Mouse (Mus musculus): ENCODE measurements around the gene Tomm40.

- TF ChIP-seq CTCF (IDR thresholded peaks at IDR 0.05; ENCODE audit: borderline replicate concordance, insufficient read depth, low read depth, low read length) (no peak), POLR2A (IDR thresholded peaks at IDR 0.05; ENCODE audit: borderline replicate concordance, insufficient read depth, low read length) (no peak)
Measured at GRCm38 (mm10) chr7:19691434-19691833, 23.8 kb downstream of the Tomm40 start.

Data from cerebellum, adult 2 months (tissue).